Mouse (Mus musculus): ENCODE data around the gene Nudt22. TPM values are rescaled to one million over a fixed set of nuclear protein-coding genes. Genes with fewer than 3 reads are reported as not detected.

The Nudt22 gene
- total RNA-seq, 2 experiments from 2014 or later = 12.5 to 16.8 TPM

- intact Hi-C loops (cut with DNase I) = no loop called here
- no peak for DNase-seq (ENCODE audit: low spot score in 2 of 2)
Measured at GRCm38 (mm10) chr19:6954046-6954445, 41.9 kb downstream of the Nudt22 start.

DNA sequence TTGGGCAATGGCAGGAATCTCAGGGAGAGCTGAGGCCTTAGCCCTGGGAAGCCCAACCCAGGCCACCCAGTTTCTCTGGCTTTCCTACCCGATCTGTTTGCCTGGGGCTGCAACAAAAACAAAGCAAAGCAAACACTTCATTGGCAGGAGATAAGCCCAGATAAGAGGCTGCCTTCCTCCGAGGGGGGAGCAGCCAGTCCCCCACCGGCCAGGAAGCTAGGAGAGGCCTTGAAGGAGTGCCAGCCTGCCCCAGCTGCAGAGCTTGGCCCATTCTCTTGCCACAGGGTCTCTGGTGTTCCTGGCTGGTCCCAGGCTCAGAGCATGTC is 43.2 kb downstream of the Nudt22 start:
- intact Hi-C loops (cut with DNase I) = no loop called here
- no peak for DNase-seq (ENCODE audit: low spot score in 2 of 2)

- intact Hi-C loops (cut with DNase I) = loop anchor here (2.0 kb wide), 1 partner anchor 21 kb away; no protein-coding TSS in a partner anchor
- peak; percentile 65 to 73 for DNase-seq (ENCODE audit: low spot score in 2 of 2)
Measured at GRCm38 (mm10) chr19:6951994-6952711, 43.8 kb downstream of the Nudt22 start.

DNA sequence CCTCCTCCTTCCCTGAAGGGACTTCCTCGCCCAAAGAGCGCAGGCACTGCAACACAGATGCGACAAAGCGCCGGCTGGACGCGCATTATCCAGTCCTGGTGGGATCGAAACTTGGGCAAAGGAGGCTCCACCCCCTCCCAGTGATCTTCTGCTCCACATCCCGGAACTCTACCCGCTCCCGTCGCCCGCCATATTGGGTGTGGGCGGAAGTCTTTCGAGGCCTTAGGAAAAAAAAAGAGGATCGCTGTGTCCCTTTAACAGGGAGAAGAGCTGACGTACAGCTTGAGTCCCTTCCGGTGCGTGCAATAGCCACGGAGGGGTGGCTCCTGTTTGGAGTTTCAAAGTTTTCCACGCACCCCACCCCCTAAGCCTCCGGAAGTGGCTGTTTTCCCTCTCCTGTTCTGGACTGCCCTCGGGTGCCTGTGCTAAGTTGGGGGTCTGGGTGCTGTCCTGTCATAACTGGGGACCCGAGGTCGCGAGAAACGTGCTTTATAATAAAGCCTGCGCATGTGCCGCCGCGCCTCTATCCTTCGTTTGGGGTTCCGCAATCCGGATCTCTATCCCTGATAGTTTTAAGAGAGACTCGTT is 44.4 kb downstream of the Nudt22 start:
- intact Hi-C loops (cut with DNase I) = loop anchor here (2.0 kb wide), 1 partner anchor 21 kb away; no protein-coding TSS in a partner anchor
- DNase-seq (ENCODE audit: low spot score in 2 of 2) = peak; percentile 92 to 94

DNA sequence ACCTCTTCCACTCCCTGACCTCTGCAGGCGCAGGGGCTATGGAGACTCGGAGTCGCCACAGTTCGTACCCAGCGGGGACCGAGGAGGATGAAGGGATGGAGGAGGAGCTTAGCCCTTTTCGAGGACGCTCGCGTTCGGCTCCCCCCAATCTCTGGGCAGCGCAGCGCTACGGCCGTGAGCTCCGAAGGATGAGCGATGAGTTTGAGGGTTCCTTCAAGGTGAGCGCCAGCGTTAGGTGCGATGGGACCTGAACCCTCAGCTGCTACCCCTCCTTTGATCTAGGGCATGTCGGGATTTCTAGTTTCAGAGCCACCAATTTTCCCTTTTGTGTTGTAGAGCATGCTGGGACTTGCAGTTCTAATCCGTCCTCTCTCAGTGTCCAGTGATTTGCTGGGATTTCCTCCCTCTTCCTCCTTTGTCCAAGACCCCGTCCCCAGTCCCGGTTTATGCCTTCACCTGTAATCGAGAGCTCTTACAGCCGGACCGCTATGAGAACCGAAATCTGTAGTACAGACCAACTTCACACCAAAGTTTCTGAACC is 45.2 kb downstream of the Nudt22 start:
- intact Hi-C loops (cut with DNase I) = loop anchor here (2.0 kb wide), 1 partner anchor 22 kb away; no protein-coding TSS in a partner anchor
- DNase-seq (ENCODE audit: low spot score in 2 of 2) = peak; percentile 58 to 74

DNA sequence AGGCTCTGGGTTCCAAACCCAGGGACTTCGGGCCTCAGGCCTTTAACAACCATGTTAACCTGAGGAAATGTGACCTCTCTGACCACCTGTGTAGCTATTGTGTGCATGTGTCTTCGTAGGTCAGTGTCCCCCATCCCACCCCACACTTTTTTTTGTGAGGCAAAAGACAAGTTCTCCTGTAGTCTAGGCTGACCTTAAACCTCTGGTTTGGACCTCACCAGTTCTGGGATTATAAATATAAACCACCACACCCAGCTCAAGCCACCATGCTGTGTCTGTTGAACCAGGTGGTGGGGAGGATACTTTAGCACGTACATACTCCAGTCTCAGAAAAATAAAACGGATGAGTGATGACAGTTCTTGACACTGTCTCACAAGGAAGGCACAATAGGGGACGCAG is 46.0 kb downstream of the Nudt22 start:
- intact Hi-C loops (cut with DNase I) = loop anchor here (2.0 to 10.0 kb wide), 2 partner anchors 23 to 705 kb away; partner anchors contain the start of gene Atg2a
- DNase-seq (ENCODE audit: low spot score in 2 of 2) = no peak

DNA sequence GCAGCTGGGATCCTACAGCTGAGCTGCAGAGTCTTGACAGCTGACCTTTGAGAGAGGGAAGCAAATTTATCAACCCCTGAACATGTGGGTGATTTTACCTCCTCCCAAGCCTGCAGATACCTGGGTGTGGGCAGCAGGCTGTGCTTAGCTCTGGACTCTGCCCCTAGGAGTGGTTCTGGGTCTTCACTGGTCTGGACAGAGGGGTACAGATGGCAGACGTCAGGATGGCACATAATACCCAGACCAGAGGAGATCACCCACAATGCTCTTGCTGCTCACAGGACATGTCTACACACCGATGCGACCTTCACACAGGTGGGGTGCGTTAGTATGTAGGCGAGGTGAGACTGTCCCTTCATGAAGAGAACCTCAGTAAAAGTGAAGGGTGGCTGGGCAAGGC is 46.4 kb downstream of the Nudt22 start:
- no peak for DNase-seq (ENCODE audit: low spot score in 2 of 2)
- intact Hi-C loops (cut with DNase I) = loop anchor here (10.0 kb wide), 1 partner anchor 705 kb away; the partner anchor contains the start of gene Atg2a

- intact Hi-C loops (cut with DNase I) = loop anchor here (10.0 kb wide), 1 partner anchor 703 kb away; the partner anchor contains the start of gene Atg2a
- no peak for DNase-seq (ENCODE audit: low spot score in 2 of 2)
Measured at GRCm38 (mm10) chr19:6948186-6948585, 47.7 kb downstream of the Nudt22 start.

DNA sequence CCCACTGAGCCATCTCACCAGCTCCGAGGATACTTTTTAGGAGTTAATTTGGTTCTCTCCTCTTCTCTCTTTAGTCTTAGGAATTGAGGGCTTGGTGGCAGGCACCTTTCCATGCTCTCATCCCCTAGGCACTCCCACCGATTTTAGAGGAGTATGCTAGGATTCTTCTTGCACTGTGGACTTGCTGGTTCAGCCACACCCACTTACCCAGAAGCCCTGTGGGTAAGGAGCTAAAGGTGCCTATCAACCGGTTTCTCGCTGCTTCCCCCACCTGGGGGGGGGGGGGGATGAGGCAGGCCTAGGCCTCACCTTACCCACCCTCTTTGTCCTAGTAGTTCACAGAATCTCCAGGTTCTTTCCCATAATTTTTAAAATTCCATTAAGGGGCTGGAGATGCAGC is 48.2 kb downstream of the Nudt22 start:
- no peak for DNase-seq (ENCODE audit: low spot score in 2 of 2)
- intact Hi-C loops (cut with DNase I) = loop anchor here (10.0 kb wide), 1 partner anchor 703 kb away; the partner anchor contains the start of gene Atg2a

DNA sequence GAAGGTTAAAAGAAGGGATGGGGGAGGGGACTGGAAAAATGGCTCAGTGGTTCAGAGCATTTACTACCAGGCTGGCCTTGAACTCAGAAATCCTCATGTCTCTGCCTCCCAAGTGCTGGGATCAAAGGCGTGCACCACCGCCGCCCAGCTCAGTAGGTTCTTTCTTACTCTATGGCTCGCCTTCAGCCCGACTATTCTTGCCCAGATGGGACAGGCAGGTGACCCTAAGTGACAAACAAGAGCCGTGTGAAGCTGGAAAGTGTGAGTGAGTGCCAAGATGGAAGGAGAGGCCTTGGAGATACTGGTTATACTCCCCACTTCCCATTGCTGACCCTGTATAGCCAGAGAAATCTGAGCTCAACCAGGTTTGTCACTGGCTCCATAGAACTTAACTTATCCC is 52.2 kb downstream of the Nudt22 start:
- DNase-seq (ENCODE audit: low spot score in 2 of 2) = no peak
- intact Hi-C loops (cut with DNase I) = loop anchor here (10.0 kb wide), 1 partner anchor 699 kb away; the partner anchor contains the start of gene Atg2a

Other genes with a start within 250 kb of the Nudt22 start
- gene Rps6ka4, start 155.5 kb downstream of the Nudt22 start, total RNA-seq (2021) = 10 to 100 TPM; 29.6 to 45.4 TPM
- 1 to 10 TPM; 2.3 to 3.7 TPM for gene Ccdc88b, start 137.9 kb downstream of the Nudt22 start, total RNA-seq (2021)
- 10 to 100 TPM; 39.8 to 48.2 TPM for gene Trmt112, start 86.4 kb downstream of the Nudt22 start, total RNA-seq (2021)
- gene Prdx5, start 86.0 kb downstream of the Nudt22 start, total RNA-seq (2021) = 100 to 1,000 TPM; 341 to 382 TPM
- gene Esrra, start 74.3 kb downstream of the Nudt22 start, total RNA-seq (2021) = 10 to 100 TPM; 60.6 to 66.4 TPM
- 10 to 100 TPM; 23.8 to 30.8 TPM for gene Catsperz, start 70.7 kb downstream of the Nudt22 start, total RNA-seq (2021)
- gene Kcnk4, start 61.6 kb downstream of the Nudt22 start, total RNA-seq (2021) = 10 to 100 TPM; 34.9 to 37.0 TPM
- 10 to 100 TPM; 36.6 to 42.6 TPM for gene Bad, start 54.3 kb downstream of the Nudt22 start, total RNA-seq (2021)
- 100 to 1,000 TPM in 1 of 2 experiments, 10 to 100 TPM in 1; 94.1 to 108 TPM for gene Gpr137, start 53.6 kb downstream of the Nudt22 start, total RNA-seq (2021)
- 10 to 100 TPM; 51.5 to 55.6 TPM for gene Ppp1r14b, start 21.1 kb downstream of the Nudt22 start, total RNA-seq (2021)
- 10 to 100 TPM in 1 of 2 experiments, 1 to 10 TPM in 1; 9.7 to 12.5 TPM for gene Plcb3, start 19.6 kb downstream of the Nudt22 start, total RNA-seq (2021)
- gene Fkbp2, start 15.6 kb downstream of the Nudt22 start, total RNA-seq (2021) = 100 to 1,000 TPM; 102 to 103 TPM
- gene Vegfb, start 8.5 kb downstream of the Nudt22 start, total RNA-seq (2021) = 100 to 1,000 TPM in 1 of 2 experiments, 10 to 100 TPM in 1; 88.0 to 104 TPM
- 10 to 100 TPM; 22.9 to 28.1 TPM for gene Dnajc4, start 3.5 kb downstream of the Nudt22 start, total RNA-seq (2021)
- gene Trpt1, start within 50 bp of the Nudt22 start, total RNA-seq (2021) = 10 to 100 TPM; 20.4 to 24.7 TPM
- 1 to 10 TPM; 3.7 to 4.9 TPM for gene Fermt3, start 23.4 kb upstream of the Nudt22 start, total RNA-seq (2021)
- gene Stip1, start 43.9 kb upstream of the Nudt22 start, total RNA-seq (2021) = 100 to 1,000 TPM; 179 to 201 TPM
- 10 to 100 TPM; 14.1 to 17.6 TPM for gene Macrod1, start 60.7 kb upstream of the Nudt22 start, total RNA-seq (2021)
- 10 to 100 TPM; 36.2 to 41.7 TPM for gene Flrt1, start 109.6 kb upstream of the Nudt22 start, total RNA-seq (2021)
- 100 to 1,000 TPM; 253 to 285 TPM for gene Otub1, start 210.2 kb upstream of the Nudt22 start, total RNA-seq (2021)
- 1,000 to 10,000 TPM in 1 of 2 experiments, 100 to 1,000 TPM in 1; 989 to 1,090 TPM for gene Cox8a, start 221.5 kb upstream of the Nudt22 start, total RNA-seq (2021)
- 10 to 100 TPM; 26.5 to 42.4 TPM for gene Naa40, start 245.1 kb upstream of the Nudt22 start, total RNA-seq (2021)